Mouse (Mus musculus) retina, embryonic 14.5 days (tissue): ENCODE measurements at regions not wholly inside any gene's neighbourhood (a gene's known extent, or its start where the extent isn't known, plus 50 kb on each side); places are given as distances from the start of the nearest gene placed in this dataset.

Source experiments
- DNase-seq: peaks from one replicate; pipeline ENCODE4 v3.0.0-alpha.2; 2015; ENCODE audit warnings: low spot score

DNA sequence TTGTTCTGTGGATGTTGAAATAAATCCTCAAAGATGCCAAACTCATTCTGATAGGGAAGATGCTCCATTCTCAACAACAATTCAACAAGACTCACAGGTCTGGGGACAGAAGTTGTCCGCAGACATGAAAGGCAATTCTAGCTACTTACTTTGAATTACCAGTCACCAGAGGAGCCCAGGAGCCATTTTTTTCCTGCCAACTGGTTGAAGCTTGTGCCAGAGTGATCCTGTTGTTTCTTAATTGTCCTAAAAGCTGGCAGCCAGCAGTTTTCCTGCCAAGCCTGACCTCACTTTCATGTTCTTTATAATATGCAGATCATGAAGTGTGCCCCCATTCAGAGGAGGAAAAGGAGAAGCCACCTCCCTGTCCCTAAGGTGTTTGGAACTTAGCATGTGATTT, 110.0 kb upstream of the Ankrd1 start:
- no peak for DNase-seq

DNA sequence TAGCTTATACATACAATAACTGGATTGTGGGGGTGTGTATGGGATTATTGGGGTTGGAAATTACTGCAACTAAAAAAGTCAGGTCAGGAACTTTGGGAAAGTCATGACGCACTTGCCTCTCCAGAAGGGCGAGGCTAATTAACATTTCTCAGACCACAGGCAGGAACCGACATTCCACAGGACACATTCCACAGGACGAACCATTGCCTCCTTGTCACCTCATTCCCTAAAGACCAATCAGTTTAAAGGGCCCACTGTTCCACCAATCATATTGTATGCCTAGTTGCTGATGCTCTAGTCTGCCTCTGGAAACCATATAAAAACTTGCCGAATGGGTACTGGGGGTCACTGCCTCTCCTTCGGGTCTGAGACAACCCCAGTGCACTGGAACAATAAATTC, 113.0 kb upstream of the Pcgf5 start:
- DNase-seq: no peak

DNA sequence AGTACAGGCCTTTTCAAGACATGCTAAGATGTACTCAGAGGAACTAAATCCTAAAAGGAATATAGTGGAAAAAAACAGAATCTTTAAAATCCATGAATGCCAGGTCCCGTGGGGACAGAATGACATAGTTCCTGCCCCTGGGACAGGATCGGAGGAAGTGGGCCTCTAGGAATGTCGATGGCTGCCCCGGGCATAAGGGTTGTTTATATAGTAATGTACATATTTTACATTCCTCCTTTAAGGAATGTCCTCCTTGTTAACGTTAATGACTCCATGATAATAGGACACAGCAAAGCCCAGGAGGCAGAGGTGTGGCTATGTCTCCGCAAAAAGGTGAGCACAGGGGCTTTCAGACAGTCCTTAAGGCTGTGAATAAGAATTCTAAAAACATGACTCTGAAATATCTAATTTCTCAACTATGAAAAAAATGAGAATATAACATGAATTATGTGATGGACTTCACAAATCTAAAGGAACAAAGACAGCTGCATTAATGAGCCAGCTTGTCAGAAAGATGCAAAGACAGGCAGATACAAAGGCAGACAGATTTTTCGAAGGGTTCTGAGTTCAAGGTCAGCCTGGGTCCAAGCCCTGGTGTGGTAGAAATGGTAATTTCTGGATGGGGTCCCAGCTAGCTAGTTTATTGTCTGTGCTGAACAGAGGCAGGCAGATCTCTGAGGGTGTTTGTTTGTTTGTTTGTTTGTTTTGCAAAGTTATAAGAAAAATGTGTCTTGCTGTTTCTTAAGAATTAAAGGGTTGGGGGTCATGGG, 111.3 kb upstream of the Pcgf5 start:
- DNase-seq: no peak

DNA sequence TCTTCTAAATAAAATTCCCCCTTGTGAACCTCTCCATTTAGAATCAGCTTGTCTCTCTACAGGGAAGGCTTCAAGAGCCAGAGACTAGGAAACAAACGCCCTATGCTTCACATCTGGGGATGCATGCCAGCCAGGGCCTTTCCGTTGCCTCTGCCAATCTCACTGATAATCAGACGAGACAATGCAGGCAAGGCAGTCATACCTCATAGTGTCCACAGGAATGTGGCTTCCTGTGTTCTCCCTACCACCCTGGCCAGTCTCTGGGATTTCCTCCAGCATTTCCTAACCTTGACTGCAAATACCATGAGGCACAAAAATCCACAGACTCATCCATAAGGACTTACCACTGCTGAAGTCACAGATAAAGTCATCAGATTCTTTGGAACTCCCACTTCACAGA, 110.4 kb upstream of the Pcgf5 start:
- DNase-seq: no peak

DNA sequence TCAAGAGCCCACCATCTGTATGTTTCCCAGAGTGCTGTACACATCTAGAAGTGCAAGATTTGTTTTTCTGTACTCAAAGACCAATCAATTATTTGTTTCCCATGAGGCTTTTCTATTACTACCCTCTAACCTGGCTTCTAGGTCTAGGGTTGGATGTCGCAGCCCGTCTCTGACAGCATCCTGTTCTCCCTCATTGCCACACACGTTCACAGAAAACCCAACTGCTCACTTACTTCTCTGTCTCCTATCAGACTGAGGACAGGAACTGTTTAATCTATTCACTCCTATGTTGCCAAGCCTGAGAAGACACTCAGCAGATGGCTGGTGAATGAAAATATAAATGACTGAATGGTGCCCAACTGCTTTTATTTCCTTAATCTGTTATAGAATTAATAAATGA, 109.6 kb upstream of the Pcgf5 start:
- DNase-seq: no peak

DNA sequence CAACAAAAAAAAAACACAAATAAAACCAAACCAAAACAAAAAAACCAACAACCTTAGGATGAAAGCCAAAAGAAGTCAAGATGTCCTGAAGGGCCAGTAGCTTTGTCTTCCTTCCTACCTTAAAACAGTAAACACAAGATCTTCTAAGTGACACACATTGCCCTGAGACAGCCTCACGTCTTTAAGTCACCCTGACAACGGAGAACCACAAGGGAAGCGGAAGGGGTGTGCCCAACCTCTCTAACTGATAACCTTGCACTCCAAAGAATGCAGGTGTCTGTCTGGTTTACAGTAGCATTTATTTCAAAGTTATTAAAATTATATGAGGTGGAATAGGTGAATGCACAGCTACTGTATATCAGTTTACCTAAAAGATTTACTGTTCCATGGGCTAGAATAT, 105.7 kb upstream of the Pcgf5 start:
- no peak for DNase-seq

DNA sequence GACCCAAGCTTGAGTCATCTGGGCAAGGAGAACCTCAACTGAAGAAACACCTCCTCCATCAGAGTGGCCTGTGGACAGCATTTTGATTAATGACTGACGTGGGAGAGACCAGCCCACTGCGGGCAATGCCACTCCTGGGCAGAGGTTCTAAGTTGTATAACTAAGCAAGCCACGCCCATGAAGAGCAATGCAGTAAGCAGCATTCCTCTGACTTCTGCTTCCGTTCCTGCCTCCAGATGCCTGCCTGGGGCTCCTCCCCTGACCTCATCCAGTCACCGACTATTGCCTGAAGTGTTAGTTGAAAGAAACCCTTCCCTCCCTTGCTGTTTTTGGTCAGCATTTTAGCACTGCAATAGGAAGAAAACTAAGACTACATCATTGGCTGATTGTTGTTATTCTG, 105.2 kb upstream of the Pcgf5 start:
- no peak for DNase-seq

DNA sequence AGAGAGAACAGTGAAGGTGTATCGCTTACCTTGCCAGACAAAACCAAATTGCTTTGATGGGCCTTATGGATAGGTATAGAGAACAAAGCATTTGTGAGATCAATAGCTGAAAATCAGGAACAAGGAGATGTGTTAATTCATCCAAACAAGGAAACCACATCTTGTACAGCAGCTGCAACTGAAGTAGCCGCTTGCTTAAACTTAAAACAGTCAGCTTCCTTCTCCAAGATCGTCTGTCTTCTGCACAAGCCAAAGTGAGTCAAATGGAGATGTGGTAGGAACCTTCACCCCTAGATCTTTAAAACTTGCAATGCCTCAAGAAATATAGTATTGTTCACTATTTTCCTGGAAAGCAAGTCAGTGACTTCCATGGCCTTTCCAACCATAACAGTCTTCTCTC, 95.6 kb upstream of the Pcgf5 start:
- no peak for DNase-seq

DNA sequence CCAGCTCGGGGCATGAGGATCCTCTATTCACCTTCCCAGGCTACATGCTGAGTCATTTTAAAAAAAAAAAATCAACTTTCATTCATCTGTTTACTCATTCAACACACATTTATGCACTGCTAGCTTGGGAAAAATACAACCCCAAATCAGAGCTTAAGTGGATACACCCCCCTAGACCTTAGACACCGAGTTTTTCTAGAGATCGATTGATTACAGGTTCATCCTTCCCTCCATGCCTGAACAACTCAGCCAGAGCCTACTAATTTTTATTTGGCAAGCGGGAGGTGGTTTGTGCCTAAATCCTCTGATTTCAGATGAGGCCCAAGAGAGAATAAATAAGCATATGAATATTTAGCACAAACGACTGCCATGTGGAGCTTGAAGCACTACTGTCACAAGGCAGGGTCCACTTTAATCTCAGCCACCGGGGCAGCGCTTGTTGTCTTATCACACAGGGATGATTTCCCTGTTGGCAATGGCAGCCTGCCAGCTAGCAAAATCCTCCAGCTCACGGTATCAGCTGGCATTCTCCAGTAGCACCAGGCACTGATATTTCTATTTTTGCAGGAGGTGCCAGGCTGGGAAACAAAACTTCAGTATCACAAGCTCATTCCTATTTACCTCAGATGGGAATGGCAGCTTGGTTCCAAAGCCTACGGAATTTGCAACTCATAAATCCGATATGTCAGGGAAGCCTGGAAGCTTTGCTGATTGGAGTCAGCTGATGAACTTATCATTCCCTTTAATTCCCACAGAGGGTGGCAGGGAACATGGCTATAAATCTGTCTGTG, 90.2 kb upstream of the Pcgf5 start:
- no peak for DNase-seq

DNA sequence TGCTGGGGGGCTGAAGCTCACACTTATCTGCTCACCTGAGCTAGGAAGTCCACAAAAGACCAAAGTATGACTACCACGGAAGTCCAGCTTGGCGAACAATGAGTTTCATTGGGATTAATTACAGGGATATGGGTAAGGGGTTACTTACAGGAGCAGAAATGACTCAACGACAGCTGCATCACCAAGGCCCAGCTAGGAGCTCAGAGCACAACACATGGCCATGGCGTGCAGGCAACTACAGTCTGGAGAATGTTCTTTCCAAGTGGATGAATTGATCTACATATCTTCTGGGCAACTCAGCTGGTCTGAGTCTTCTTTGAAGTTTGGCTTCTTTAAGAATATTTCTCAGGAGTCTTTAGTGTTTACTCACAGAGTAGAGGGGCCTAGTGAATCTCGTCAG, 86.3 kb upstream of the Pcgf5 start:
- DNase-seq: no peak

DNA sequence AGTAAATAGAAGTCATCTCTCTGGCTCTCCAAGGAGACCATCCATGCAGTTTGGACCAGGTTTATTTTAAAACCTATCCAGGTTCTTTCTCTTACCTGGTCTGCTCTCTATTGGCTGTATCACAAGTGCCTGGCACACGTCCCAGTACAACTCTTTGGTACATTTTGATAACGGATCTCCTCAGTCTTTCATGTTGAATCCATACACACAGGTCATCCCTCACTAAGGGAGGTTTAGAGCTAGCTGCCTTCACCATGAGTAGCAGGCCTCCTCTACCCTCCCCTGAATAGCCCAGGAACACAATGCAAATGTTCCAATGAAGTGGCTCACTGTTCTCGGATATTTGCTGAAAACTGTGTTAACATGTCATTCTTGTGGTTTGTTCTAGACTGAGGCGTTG, 84.2 kb upstream of the Pcgf5 start:
- no peak for DNase-seq

DNA sequence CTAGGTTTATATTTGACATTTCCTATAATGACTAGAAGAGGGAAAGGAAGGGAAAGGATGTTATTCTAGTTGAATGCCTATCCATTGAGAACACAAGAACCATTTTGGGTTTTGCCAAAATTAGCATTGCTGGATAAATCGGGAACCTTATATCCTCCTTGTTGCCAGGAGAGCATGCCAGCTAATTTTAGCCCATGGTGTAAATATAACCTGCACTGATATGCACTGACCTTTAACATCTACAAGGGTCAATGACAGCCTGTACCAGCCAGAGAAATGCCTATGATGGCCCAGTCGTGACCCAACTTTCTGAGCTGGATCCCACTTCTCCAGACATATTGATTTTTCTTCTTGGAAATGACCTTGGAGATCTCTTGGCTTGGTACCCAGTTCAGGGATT, 83.7 kb upstream of the Pcgf5 start:
- no peak for DNase-seq

DNA sequence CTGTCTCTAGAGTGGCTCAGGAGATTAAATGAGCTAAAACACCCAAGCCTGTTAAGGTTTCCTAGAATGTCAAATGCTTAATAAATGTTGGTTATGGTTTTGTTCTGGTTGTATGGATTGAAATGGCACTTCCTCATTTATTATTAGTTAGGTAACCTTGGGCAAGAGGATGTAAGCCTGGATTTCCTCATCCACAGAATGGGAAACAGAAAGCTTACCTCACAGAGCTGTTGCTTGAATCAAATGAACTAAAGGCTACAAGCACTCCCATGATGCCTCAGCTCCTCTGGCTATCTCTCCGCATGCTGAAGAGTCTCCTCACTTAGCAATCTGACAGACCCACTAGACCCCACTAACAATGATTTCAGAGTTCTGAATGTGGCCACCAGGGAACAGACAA, 82.8 kb upstream of the Pcgf5 start:
- no peak for DNase-seq

DNA sequence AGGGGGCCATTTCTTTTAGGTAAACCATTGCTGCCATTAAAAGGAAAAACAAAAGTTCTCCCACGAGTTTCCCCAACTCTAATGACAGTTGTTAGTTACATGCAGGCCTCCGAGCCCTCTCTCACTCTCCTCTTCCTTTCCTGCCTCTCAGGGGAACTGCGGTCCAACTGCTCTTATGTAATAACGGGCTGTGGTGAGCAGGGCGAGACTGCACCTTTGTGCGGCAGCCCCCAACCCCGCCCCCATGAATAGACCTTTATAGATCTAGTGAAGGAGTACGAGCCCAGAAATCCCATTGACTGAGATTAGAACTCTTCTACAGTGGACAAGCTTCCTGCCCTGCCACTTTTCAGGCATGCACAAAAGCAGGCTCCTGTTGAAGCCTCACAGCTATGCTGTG, 81.8 kb upstream of the Pcgf5 start:
- DNase-seq: no peak

DNA sequence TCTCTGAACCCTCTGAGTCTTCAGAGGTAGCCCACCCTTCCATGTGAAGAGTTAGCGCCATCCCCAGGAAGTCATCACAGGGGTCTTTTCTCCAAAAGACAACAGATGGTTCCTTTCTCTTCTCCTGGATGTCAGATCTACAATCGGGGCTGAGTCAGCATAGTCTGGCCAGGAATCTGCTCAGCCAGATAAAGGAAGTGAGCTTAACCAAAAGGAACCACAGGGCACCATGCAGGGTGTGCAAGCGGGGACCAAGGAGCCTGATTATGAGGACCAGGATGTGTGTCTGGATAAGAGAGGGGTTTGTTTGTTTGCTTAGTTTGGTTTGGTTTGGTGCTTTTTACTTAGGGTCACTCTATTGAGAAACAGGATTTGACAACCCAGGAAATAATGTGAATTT, 74.6 kb upstream of the Pcgf5 start:
- no peak for DNase-seq

DNA sequence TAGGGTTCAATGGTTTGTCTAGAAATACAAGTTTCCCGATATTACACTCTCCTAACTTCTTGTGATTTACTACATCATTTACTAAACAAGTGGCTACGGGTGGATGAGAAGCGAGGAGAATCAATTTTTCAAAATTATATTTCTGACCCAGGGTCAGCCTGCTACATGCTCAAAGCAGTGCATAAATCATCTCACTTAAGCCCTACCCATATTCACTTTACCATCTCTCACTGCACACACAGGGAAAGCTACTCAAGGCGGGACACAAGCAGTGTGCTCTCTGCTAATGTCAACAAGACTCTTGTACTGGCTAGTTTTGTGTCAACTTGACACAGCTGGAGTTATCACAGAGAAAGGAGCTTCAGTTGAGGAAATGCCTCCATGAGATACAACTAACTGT, 62.6 kb upstream of the Pcgf5 start:
- DNase-seq: no peak

DNA sequence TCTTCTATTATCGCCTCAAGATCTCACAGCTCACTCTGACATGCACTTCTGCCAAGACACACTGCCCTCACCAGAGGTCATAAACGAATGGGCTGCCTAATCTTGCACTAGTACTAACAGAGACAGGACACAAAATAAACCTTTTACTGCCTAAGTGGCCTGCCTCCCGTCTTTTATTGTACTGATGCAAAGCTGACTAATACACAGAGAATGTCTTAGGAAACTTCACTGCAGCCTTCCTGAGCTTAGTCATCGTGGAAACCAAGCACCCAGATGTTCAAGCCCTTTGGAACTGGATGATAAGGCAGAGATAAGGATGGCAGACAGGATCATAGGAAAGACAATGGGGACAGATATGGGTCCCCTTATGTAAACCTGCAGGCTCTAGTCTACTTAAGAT, 57.3 kb upstream of the Pcgf5 start:
- no peak for DNase-seq

DNA sequence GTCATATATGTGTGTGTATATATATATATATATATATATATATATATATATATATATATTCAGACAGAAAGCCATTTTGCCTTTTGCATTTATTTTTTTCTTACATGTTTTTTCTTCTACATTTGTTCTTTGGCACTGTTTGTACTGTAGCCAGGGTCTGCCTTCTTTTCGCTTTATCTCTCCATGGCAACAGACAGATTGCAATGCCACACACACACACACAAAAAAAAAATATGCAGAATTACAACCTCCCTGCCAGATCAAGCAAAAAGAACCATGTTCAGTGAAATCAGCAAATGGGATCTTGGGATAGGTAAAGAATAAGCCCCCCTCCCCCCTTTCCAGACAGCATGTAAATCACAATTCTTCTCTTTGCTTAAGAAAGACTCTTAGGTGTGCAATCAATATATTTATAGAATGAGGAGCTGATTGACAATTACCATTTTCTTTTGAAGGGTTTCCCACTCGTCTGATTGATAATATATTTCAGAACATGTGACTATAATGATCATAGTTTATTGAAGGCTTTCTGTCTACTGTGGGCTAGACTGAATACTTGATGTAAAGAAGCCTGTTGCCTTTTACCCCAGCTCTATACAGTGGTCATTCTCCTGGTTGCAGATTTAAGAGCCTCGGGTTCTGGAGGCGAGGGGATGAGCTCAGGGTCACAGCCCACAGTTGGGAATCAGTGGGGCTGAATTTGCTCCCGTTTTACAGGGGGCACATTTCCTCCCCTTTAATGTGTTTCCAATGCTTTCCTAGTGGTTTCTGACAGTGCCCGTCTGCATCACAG, 54.7 kb upstream of the Pcgf5 start:
- no peak for DNase-seq
